Mouse (Mus musculus) frontal cortex, postnatal 10 days (tissue): ENCODE results near the gene Bcan.
A peak's percentile ranks its signal among the peaks of the same experiment; 100 is the strongest.

ENCODE experiments used
- DNase-seq, 2 experiments: peaks; one replicate each; pipeline ENCODE4 v3.0.0; 2022; ENCODE audit warnings: low spot score in 2 of 2, mixed read lengths in 1 of 2

The Bcan gene

DNA sequence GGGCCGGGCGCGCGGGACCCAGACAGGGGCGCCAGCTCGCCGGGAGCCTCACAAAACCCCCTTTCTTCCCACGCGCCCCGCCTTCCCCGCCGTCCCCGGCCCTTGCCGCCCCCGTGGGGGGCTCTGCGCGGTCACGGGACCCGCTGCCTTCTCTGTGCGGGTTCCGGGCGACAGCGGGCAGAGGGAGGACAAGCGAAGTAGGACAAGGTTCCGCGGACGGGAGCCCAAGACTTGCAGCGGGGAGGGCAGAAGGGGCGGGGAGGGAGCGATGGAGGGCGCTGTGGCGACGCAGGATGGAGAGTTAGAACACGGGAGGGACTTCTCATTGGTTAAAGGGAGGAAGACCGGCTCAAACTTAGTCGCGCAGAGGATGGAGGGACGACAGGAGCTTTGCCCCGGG lies at the start of gene Bcan:
Bcan (minus strand) TSS at position 50 of the 400 bp plus-strand sequence.
- DNase-seq = peak; percentile 66 to 68

DNA sequence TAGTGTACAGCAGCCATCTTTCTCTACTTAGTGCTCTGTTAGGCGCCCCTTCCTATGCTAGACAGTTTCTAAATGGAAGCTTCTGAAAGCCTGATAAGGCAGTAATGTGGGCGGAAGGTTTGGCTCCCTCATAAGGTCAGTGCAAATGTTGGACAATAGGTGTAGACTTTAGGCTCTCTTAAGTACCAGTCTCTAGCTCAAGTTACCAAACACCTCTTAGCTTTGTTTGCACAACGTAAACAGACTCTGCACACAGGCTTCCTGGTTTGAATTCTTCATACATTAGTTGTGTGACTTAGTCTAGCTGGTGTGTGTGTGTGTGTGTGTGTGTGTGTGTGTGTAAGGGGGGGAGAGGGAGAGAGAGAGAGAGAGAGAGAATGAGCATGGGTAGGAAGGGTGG lies 49.5 kb upstream of the Bcan start:
- DNase-seq = no peak

DNA sequence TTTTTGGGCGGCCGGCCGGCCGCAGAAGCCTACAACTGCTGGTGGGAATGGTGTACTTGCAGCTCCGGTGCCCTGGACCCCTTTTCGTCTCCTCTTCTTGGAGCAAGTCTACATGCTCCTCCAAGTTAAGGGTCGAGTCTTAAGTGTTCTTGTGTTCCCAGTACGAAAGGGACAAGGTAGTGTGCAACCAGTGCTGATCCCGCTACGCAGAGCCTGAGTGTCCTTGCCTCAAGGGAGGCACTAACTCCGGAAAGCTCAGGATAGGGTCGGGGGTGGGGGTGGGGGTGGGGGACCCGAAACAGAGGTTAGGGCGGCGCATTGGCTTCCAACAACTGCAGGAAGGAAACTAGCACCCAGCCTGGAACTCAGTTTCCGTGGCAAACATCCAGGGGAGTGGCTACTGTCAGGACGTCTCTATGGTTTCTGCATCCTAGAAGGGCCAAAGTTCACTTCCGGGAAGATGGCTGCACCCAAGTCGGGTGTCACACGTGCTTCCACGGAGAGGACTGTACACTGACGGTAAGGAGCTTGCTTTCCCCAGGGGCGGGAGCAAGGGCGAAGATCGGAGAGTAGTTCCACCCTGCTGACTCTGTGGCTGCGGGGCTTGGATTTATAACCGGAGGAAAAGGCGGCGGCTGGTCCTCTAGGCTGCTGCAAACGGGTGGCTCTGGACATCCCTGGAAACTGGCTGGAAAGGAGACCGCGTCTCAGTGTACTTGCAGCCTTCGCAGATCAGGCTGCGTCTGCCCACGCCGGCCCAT lies 42.8 kb upstream of the Bcan start, which contains the start of gene Gpatch4:
Gpatch4 (plus strand) TSS at position 448 of the 761 bp plus-strand sequence.
- DNase-seq = peak; percentile 80 to 81

- no peak for DNase-seq
These were observed 35.7 kb upstream of the Bcan start for GRCm38 (mm10) chr3:88035561-88036293.

DNA sequence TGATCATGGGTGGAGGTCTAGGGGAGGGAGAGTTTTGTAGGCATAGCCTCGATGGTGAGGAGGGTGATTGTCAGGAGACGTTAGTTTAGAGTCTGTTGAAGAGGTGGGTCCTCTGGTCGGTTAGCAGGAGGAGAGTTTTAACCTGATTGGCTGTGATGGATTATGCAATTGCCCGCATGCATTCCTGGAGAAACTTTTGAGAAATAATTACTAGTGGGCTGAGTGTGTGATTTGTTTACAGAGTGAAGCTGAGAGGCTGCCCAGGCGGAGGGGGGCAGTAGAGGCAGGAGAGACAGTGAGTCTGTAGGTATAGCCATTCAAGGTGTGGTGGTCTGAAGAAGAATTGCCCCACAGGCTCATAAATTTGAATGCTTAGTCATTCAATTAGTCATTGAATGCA lies 33.5 kb upstream of the Bcan start:
- DNase-seq = no peak

DNA sequence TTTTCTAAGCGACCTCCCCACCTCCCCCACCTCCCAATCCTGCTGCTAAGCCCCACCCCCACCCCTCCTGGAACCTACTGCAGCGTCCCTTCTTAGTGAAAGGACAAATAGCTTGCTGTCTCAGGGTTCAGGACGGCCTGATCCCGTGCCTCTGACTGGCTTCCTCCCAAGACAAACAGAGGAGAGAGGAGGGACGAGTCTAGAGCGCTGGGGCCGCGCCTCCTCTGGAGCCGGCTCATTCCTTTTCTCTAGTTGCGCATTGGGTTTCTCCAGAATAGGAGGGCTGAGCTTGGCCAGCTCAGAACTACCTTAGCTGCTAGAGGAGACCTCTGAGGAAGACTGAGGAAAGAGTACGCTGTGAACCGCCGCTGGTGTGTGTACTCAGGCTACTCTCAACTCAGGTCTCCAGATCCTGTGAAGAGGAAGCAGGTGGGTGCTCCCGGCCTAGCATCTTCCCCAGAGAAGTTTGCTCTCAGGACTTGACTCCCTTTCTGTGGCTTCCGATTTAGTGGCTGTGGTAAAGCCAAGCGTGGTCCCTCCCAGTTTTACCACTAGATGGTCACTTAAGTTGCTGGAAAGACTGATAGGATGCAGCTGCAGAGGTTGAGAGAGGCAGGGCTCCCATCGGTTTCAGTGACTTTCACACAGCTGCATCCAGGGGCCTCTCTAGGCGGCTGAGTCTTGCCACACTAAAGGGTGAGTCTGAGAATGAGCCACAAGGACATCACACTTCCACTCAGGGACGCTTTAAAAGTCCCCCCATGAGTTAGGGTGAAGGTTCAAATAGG lies 30.8 kb upstream of the Bcan start:
- no peak for DNase-seq

- no peak for DNase-seq
These were observed 27.6 kb upstream of the Bcan start, which contains the start of gene Hapln2 for GRCm38 (mm10) chr3:88027434-88028186. Gene Hapln2, minus strand, starts transcription at chr3:88027583.

GRCm38 (mm10) chr3:88026823-88027222 lies 26.8 kb upstream of the Bcan start:
- no peak for DNase-seq

DNA sequence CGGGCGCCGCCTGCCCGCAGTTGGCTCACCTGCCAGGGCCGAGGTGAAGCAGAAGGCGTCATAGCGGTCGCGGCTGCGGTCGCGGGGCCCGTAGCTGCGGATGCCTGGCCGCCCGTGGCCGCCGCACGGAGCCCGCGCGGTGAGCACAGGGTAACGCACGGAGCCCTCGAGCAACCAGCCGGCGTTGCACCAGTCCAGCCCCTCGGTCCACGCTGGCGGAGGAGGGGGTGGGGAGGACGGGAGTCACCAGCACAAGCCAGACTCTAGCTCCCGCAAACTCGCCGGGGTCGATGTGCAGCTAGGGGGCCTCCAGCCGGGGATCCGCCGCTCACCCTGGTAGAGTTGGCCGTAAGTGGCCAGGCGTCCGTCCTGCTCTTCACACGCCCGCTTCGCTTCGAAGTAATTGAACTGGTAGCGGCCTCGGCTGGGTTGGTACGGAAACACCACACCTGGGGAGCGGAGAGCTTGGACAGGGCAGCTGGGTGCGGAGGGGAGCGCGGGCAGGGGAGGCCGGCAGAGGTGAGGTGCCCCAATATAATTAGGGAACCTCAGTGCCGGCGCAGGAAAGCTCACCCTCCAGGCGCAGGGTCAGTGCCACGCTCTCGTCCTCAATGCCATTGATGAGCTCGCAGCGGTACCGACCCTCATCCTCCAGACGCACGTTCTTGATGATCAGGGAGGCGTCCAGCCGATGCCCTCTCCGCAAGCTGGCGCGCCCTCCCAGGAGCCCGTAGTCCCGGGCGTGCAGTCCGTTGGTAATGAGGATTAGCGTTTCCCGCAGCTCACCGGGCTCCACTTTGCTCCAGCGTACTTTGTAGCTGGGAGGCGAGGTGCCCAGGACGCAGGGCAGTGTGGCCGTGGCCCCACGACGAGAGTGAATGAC lies 23.4 kb upstream of the Bcan start:
- DNase-seq = no peak

DNA sequence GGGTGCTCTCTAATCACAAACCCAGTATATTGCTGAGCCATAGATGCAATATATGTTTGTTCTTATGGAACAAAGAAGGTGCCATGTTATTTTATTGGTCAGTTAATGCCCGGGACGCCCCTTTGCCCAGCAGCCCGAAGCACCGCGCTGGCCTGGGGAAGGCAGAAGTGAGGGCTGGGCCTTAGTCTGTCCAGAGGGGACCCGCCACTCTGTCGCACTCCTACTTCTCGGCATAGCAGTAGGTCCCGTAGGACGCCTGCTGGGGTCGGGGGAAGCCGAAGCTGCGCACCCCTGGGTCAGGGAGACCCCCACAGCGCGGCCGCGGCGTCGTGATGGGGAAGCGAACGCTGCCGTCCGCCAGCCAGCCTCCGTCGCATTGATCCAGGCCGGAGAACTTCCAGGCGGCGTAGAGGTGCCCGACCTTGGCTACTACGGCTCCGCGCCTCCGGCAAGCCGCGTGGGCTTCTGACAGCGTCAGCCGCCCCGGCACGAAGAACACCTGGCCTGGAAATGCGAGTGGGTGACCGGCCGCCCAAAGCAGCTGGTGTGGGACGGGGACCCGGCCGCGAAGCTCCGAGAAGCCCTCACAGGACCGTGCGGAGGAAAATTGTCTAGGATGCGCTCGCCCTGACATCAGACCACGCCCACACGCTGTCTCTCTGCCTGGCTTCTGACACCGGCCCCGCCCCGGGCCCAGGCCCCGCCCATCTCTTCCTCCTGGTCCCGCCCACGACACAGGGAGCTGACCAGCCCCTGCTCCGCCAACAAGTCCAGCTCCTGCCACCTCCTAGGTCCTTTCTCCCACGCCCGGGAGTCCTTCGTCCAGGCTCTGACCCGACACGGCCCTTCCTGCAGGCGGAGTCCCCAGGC lies 22.5 kb upstream of the Bcan start:
- DNase-seq = peak; percentile 48 to 64

GRCm38 (mm10) chr3:88010634-88011265 lies 10.7 kb upstream of the Bcan start:
- DNase-seq = no peak

- no peak for DNase-seq
These were observed 6.1 kb upstream of the Bcan start for GRCm38 (mm10) chr3:88005822-88006786.

GRCm38 (mm10) chr3:88002291-88002976 lies 2.4 kb upstream of the Bcan start:
- DNase-seq = no peak

GRCm38 (mm10) chr3:88000816-88001595 lies 976 bp upstream of the Bcan start:
- DNase-seq = no peak

DNA sequence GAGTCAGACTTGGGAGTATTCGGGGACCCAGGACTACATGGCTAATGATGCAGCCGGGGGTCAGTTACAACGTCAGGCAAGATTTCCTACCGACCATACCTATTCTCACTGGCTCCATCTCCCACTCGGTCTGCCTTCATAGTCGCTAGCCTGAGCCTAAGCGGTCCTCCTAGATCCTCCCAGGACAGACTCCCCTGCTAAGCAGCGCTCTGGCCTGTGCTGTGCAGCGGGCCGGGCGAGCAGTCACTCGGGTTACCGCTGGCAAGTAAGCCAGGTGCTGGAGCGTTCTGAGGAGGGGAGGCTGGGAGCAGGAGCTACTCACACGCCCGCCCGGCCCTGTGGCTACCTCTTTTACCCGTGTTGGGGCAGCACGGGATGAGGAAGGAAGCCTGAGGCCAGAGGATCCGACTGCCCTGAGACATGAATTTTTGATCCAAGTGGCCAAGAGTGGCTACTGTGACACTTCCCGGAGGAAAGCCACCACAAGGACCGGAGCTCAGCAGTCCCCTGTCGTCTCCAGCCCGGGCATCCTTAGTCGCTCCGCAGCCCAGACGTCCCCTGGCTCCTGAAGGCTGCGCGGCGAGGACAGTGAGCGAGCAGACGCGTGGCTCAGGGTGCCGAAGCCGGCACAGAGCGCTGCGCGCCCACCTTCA lies 661 bp downstream of the Bcan start:
- no peak for DNase-seq

DNA sequence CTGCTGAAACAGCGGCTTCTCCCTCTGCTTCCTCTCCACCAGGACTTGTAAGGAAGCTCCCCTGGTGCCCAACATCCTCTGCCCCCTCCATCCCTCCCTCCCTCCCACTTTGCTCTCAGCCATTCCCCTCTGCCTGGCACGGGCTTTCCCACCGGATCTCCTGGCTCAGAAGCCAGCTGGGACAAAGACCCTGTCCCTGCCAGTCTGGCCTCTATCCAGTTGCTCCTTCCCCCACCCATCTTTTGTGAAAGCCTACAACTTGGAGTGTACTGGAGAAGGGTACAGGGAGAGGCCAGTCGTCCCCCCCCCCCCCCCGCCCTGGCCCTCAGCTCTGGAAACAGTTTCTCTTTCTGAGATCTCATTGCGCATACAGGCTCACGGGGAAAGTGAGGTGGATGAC lies 1.3 kb downstream of the Bcan start:
- DNase-seq = peak; percentile 68 to 80
